ENCODE assay signal across 30 mouse cellular contexts in genomic region chr14:81788859-81789258, GRCm38 (mm10).
"Had no signal": no experiment of that assay in that cellular context is flagged by ENCODE, and none has a peak within 500 bp of the region (broad histone marks: within the 10 kb centered on the region; RNA-seq: fewer than 3 reads in every experiment).

No protein-coding gene starts in this region.

- H3K4me1 ChIP-seq: heart, embryonic 12.5 days; heart, embryonic 13.5 days; heart, embryonic 15.5 days; hindbrain, embryonic 10.5 days; hindbrain, embryonic 12.5 days; hindbrain, embryonic 13.5 days; hindbrain, embryonic 15.5 days; intestine, embryonic 15.5 days; kidney, embryonic 15.5 days had no signal

- H3K9me3 ChIP-seq: heart, embryonic 12.5 days; heart, embryonic 13.5 days; heart, embryonic 15.5 days; hindbrain, embryonic 10.5 days; hindbrain, embryonic 12.5 days; hindbrain, embryonic 13.5 days; hindbrain, embryonic 15.5 days; intestine, embryonic 15.5 days; kidney, embryonic 15.5 days had no signal

- DNase-seq: heart, postnatal 10 days; heart, postnatal 14 days; heart, postnatal 36 days; heart, postnatal 4 days; kidney, adult 11 months; kidney, adult 18-20 months; kidney, adult 2 months; kidney, adult 8-10 months; kidney, adult 9 months; kidney, postnatal 10 days; kidney, postnatal 14 days; kidney, postnatal 25 days; kidney, postnatal 36 days; kidney, postnatal 4 days; layer of hippocampus, adult 9-11 months; layer of hippocampus, postnatal 36 days had no signal

- H3K36me3 ChIP-seq: heart, embryonic 12.5 days; heart, embryonic 13.5 days; heart, embryonic 15.5 days; hindbrain, embryonic 10.5 days; hindbrain, embryonic 12.5 days; hindbrain, embryonic 13.5 days; hindbrain, embryonic 15.5 days; intestine, embryonic 15.5 days; kidney, embryonic 15.5 days had no signal

- H3K4me3 ChIP-seq: heart, embryonic 12.5 days; heart, embryonic 13.5 days; heart, embryonic 15.5 days; hindbrain, embryonic 10.5 days; hindbrain, embryonic 12.5 days; hindbrain, embryonic 13.5 days; hindbrain, embryonic 15.5 days; intestine, embryonic 15.5 days; kidney, embryonic 15.5 days; layer of hippocampus, adult 2 months; left cerebral cortex, adult 2 months had no signal

- H3K27me3 ChIP-seq: heart, embryonic 12.5 days; heart, embryonic 13.5 days; heart, embryonic 15.5 days; hindbrain, embryonic 12.5 days; hindbrain, embryonic 13.5 days; hindbrain, embryonic 15.5 days; intestine, embryonic 15.5 days; kidney, embryonic 15.5 days had no signal

- H3K27ac ChIP-seq: heart, embryonic 13.5 days; heart, embryonic 15.5 days; hindbrain, embryonic 10.5 days; hindbrain, embryonic 12.5 days; hindbrain, embryonic 13.5 days; hindbrain, embryonic 14.5 days; hindbrain, embryonic 15.5 days; hindbrain, postnatal 0 days; intestine, embryonic 15.5 days; kidney, embryonic 15.5 days; kidney, postnatal 0 days; layer of hippocampus, adult 2 months; left cerebral cortex, adult 2 months had no signal

- H3K9ac ChIP-seq: heart, embryonic 12.5 days; heart, embryonic 13.5 days; heart, embryonic 15.5 days; hindbrain, embryonic 12.5 days; hindbrain, embryonic 13.5 days; hindbrain, embryonic 14.5 days; hindbrain, embryonic 15.5 days; intestine, embryonic 15.5 days; kidney, embryonic 15.5 days had no signal
